Mouse (Mus musculus): ENCODE measurements around the gene Plscr2. TPM values are rescaled to one million over a fixed set of nuclear protein-coding genes. Genes with fewer than 3 reads are reported as not detected.

The Plscr2 gene
- polyA plus RNA-seq, 1 experiment = 4.5 TPM

DNA sequence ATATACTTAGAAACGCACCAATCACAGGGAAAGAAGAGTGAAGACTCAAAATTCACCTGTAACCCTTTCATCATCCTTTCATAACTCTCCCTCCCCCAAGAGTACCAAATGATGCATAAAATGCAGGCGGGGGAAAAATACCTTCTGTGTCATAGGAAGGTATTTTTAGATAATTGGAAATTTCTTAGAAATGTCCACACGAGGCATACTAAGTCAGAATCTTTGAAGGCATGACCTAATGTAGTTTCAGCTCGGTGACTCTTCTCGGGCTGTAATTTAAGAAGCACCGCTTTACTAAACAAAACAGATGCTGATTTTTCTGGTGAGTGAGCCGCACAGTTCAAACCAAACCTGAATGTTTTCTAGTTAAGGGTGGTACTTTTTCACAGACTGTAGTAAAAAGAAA is 26.0 kb upstream of the Plscr2 start, which contains the start of gene Plscr1:
TSS of gene Plscr1 (plus strand) at position 304 of the 406 bp plus-strand sequence.
- Histone ChIP-seq H3K27ac (ENCODE audit: control insufficient read depth, insufficient read depth, low read depth, low read length, poor library complexity) (peak within 1 kb of the TSS; percentile 97), H3K4me3 (replicated peaks; ENCODE audit: control insufficient read depth, low read depth, low read length) (peak within 1 kb of the TSS; percentile 99), H3K4me1 (ENCODE audit: control insufficient read depth, insufficient read depth, low read length) (no peaks in the 10 kb centered on the region; the same call in 1 of the 2 replicates)
- WGBS = 14% methylated on average over 7 of the region's 7 CpGs
- TF ChIP-seq POLR2A (IDR thresholded peaks at IDR 0.05; ENCODE audit: borderline replicate concordance, control insufficient read depth, low read depth, low read length) = no peak
- no peak for TF ChIP-seq CTCF (IDR thresholded peaks at IDR 0.05; ENCODE audit: control insufficient read depth, insufficient read depth, low read length)

DNA sequence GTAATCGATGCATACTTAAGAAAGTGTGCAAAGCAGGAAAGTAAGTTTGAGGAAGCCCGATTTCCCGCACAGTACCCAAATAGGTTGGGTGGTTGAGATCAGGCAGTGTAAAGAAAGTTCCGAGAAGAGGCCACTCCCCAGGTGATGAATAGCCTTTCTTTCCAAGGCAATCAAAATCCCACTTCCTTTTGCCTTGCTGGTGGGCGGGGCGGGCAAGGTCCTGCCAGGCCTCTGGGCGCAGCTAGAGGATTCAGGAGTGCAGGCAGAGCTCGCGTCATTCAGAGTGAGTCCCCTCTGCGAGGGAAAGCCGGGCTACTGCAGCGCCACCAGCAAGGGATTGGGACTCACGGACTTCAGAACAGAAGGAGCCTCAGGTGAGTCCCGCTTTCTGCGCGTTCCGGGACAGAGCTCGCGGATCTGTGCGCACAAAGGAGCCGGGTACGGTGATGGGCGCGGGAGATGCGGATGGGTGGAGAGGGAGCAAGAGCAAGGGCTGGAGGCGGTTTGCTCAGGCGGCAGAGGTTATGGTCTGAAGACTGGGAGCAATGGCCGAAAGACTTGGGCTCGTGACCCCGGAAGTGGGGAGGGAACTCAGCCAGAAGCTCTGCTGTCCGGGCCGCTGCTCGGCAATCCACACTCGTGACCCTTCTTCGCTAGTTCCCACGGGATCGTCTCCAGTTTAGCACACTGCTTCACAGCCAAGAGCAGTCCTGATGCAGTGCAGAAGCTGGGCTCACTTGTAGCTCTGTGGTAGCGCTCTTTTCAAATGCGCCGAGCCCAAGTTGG is 25.2 kb upstream of the Plscr2 start:
- H3K4me3 ChIP-seq (replicated peaks; ENCODE audit: control insufficient read depth, low read depth, low read length) = peak overlapping the region; percentile 99
- no peak for TF ChIP-seq CTCF (IDR thresholded peaks at IDR 0.05; ENCODE audit: control insufficient read depth, insufficient read depth, low read length)
- TF ChIP-seq POLR2A (IDR thresholded peaks at IDR 0.05; ENCODE audit: borderline replicate concordance, control insufficient read depth, low read depth, low read length) = peak; percentile 59; the same call in 1 of the 2 replicates
- under 1% methylated on average over 40 of the region's 40 CpGs for WGBS
- no peaks in the 10 kb centered on the region; the same call in 1 of the 2 replicates for H3K4me1 ChIP-seq (ENCODE audit: control insufficient read depth, insufficient read depth, low read length)
- H3K27ac ChIP-seq (ENCODE audit: control insufficient read depth, insufficient read depth, low read depth, low read length, poor library complexity) = peak overlapping the region; percentile 97

- 2% methylated on average over 5 of the region's 5 CpGs for WGBS
- Histone ChIP-seq H3K4me3 (replicated peaks; ENCODE audit: control insufficient read depth, low read depth, low read length) (peak overlapping the region; percentile 12), H3K4me1 (ENCODE audit: control insufficient read depth, insufficient read depth, low read length) (no peaks in the 10 kb centered on the region; the same call in 1 of the 2 replicates), H3K27ac (ENCODE audit: control insufficient read depth, insufficient read depth, low read depth, low read length, poor library complexity) (no peak overlapping the region)
- TF ChIP-seq CTCF (IDR thresholded peaks at IDR 0.05; ENCODE audit: control insufficient read depth, insufficient read depth, low read length) (no peak), POLR2A (IDR thresholded peaks at IDR 0.05; ENCODE audit: borderline replicate concordance, control insufficient read depth, low read depth, low read length) (no peak)
Measured at GRCm38 (mm10) chr9:92252718-92253117, 22.7 kb upstream of the Plscr2 start.

- 66% methylated on average over 10 of the region's 10 CpGs for WGBS
- no peak for TF ChIP-seq CTCF (IDR thresholded peaks at IDR 0.05; ENCODE audit: control insufficient read depth, insufficient read depth, low read length)
- TF ChIP-seq POLR2A (IDR thresholded peaks at IDR 0.05; ENCODE audit: borderline replicate concordance, control insufficient read depth, low read depth, low read length) = no peak
- no peaks in the 10 kb centered on the region; the same call in 1 of the 2 replicates for H3K4me1 ChIP-seq (ENCODE audit: control insufficient read depth, insufficient read depth, low read length)
- peak overlapping the region; percentile 24 for H3K4me3 ChIP-seq (replicated peaks; ENCODE audit: control insufficient read depth, low read depth, low read length)
- no peak overlapping the region for H3K27ac ChIP-seq (ENCODE audit: control insufficient read depth, insufficient read depth, low read depth, low read length, poor library complexity)
Measured at GRCm38 (mm10) chr9:92253585-92254321, 21.6 kb upstream of the Plscr2 start.

DNA sequence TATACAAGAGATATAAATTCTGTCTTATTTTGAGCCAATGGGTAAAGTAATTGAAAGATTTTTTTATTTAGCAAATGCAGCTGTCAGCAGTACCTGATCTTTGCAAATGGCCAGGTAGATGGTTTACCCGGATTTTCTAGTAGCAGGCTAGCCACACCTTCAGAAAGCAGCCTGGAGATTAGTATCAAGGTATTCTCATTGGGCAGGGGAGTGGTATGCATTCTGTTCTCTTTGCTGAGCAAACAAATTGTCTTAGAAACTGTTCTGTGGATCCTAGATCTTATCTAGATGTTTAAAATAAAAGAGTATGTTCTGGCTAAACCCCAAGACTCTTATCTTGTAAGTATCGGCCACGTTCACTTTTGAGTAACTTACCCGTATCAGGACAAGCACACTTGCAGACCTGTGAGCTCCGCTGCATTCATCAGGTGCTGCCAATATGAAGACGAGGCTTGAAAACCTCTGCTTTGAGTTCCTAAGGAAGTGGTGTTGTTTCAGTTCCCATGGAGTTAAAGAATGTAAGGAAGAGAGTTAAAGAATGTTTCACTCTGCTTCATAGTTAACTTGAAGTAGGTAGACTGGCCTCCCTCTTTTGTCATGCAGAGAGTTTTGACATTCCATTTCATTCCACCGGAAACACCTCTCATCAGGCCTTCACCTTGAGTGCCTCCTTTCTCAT is 14.8 kb upstream of the Plscr2 start:
- H3K27ac ChIP-seq (ENCODE audit: control insufficient read depth, insufficient read depth, low read depth, low read length, poor library complexity) = no peak overlapping the region
- TF ChIP-seq POLR2A (IDR thresholded peaks at IDR 0.05; ENCODE audit: borderline replicate concordance, control insufficient read depth, low read depth, low read length) (no peak), CTCF (IDR thresholded peaks at IDR 0.05; ENCODE audit: control insufficient read depth, insufficient read depth, low read length) (no peak)
- H3K4me1 ChIP-seq (ENCODE audit: control insufficient read depth, insufficient read depth, low read length) = no peaks in the 10 kb centered on the region; the same call in 1 of the 2 replicates
- no peak overlapping the region for H3K4me3 ChIP-seq (replicated peaks; ENCODE audit: control insufficient read depth, low read depth, low read length)
- 65% methylated on average over 7 of the region's 7 CpGs for WGBS

DNA sequence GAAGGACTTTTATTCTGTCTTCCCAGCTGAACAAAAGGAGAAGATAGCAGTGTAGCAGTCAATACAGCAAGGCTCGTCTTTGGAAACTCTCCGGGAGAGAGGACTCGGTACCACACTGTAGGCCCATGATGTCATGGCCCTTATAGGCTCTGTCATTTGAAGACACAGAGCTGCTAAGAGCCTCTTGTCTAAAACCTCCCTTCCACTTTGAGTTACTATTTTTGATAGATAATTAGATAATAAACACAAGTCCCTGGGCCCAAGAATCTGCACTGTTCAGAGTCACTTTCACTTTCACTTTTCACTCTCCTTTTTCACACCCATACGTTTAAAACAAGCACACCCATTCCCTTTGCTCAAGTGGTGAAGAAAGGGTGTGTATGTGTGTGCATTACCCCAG is 9.7 kb upstream of the Plscr2 start:
- 52% methylated on average over 4 of the region's 4 CpGs for WGBS
- H3K4me1 ChIP-seq (ENCODE audit: control insufficient read depth, insufficient read depth, low read length) = peaks cover 2% of the 10 kb centered on the region; the same call in 1 of the 2 replicates
- no peak for TF ChIP-seq POLR2A (IDR thresholded peaks at IDR 0.05; ENCODE audit: borderline replicate concordance, control insufficient read depth, low read depth, low read length)
- no peak for TF ChIP-seq CTCF (IDR thresholded peaks at IDR 0.05; ENCODE audit: control insufficient read depth, insufficient read depth, low read length)
- H3K27ac ChIP-seq (ENCODE audit: control insufficient read depth, insufficient read depth, low read depth, low read length, poor library complexity) = no peak overlapping the region
- peak overlapping the region; percentile 45 for H3K4me3 ChIP-seq (replicated peaks; ENCODE audit: control insufficient read depth, low read depth, low read length)

- Histone ChIP-seq H3K4me3 (replicated peaks; ENCODE audit: control insufficient read depth, low read depth, low read length) (no peak overlapping the region), H3K27ac (ENCODE audit: control insufficient read depth, insufficient read depth, low read depth, low read length, poor library complexity) (no peak overlapping the region), H3K4me1 (ENCODE audit: control insufficient read depth, insufficient read depth, low read length) (peaks cover 2% of the 10 kb centered on the region; the same call in 1 of the 2 replicates)
- 86% methylated on average over 8 of the region's 8 CpGs for WGBS
- TF ChIP-seq POLR2A (IDR thresholded peaks at IDR 0.05; ENCODE audit: borderline replicate concordance, control insufficient read depth, low read depth, low read length) (no peak), CTCF (IDR thresholded peaks at IDR 0.05; ENCODE audit: control insufficient read depth, insufficient read depth, low read length) (no peak)
Measured at GRCm38 (mm10) chr9:92266558-92267171, 8.7 kb upstream of the Plscr2 start.
